Mouse (Mus musculus): ENCODE results near the gene Gm21149. TPM values are rescaled to one million over a fixed set of nuclear protein-coding genes. Genes with fewer than 3 reads are reported as not detected.
"Not testable (repeated sequence)": the region's sequence is repeated elsewhere in the genome, so short reads cannot be mapped to it uniquely, and the experiment has no call there.

Gene Gm21149
- total RNA-seq (2022) = not detected

DNA sequence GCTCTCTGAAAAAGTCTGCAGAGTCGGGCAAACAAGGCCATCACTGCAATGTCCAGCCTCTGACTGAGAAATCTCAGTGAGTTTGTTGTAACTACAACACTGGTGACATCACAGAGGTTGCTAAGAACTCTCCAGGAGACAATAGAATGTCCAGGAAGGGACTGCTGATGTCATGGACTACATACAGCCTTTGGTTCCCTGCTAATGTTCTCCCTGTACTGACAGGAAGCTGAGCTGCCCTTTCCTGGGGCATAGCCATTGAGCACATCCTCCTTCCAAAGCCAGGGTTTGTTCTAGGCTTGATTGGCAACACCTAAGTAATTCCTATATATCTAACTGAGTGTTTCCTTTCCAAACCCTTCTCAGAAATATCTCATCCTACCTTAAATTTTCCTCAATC, at the start of gene Gm21149:
Gene Gm21149 (minus strand): TSS at position 101 of the 400 bp plus-strand sequence.
- not testable (repeated sequence) for DNase-seq

DNA sequence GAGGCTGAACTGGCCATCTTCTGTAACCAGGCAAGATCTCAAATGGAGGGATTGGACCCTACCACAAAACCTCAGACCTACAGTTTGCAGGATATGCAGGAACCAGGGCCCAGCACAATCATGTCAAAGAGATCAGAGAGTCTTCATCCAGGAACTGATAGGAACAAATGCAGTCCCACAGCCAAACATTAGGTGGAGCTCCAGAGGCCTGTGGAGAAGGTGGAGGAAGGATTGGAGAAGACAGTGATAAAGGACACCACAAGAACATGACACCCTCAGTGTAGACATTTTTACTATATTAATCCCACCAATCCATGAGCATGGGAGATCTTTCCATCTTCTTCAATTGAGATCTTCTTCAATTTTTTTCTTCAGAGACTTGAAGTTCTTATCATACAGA, 46.1 kb upstream of the Gm21149 start:
- DNase-seq = not testable (repeated sequence)

DNA sequence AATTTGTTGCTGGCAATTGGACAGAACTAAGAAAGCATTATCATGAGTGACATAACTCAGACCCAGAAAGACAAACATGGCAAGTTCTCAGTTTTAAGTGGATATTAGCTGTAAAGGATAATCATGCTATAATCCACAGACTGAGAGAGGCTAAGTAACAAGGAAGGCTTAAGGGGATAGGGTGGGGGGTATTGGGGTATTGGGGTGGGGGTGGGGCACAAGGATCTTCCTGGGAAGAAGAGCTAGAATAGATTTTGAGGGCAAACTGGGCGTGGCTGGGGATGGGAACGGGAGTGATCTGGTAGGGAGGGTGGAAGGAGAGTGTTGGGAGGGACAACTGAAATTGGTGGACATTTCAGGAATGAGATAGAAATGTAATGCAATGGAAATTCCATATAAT, 45.7 kb upstream of the Gm21149 start:
- not testable (repeated sequence) for DNase-seq

DNA sequence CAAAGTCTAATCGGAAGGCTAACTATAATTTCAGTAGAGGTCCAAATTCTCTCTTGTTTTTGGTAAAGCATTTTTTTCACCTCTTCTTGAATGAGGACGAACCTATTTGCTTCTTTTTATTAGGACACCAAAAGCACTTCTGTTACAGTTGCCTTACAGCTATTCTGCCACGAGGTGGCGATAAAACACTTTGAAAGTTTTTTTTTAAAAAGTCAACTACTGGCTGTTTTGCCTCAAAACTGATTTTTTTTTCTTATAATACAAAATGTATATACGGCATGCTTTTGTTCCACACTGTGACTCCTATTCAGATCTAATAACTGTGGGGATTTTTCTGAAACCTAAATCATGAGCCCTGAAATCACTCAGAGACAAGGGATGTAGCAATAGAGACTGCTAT, 44.1 kb upstream of the Gm21149 start:
- DNase-seq = not testable (repeated sequence)

DNA sequence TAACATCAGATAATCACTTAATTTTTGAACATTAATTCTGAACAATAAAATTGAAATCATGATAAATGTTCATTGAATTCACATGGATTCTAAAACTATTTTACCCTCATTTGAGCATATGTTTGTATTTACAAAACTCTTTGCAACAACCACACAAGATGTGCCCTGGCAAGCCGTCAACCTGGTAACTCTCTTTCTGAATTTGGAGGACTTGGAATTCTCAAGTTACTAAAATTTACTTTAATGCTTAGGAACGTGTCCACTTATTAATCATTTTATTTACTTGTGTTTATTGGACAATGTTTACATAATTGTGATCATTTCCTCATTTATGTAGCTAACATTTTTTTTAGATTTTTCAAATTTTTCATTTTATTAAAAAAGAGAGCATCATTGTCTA, 40.8 kb upstream of the Gm21149 start:
- not testable (repeated sequence) for DNase-seq

DNA sequence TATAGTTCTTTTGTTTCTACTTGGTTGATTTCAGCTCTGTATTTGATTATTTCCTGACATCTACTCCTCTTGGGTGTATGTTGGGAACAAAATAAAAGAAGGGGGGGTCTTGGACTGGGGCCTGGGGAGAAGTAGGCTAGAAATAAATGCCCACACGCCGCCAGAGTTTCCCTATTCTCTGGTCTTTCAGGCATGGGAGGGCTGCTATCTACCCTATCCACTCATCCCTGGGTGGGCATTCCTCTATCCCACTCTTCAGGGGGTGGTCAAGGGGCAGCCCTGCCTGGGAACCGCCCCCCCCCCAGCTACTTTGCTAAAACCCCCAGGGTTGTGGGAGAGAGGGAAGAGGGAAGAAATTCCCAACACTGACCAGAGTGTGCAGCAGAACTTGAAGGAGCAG, 35.9 kb upstream of the Gm21149 start:
- DNase-seq = not testable (repeated sequence)

DNA sequence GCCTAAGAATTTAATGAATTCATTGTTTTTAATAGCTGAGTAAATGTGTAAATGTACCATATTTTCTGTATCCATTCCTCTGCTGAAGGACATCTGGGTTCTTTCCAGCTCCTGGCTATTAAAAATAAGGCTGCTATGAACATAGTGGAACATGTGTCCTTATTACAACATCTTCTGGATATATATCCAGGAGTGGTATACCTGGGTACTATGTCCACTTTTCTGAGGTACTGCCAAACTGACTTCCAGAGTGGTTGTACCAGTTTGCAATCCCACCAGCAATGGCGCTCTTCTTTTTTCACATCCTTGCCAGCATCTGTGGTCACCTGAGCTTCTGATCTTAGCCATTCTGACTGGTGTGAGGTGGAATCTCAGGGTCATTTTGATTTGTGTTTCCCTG, 33.6 kb upstream of the Gm21149 start:
- not testable (repeated sequence) for DNase-seq

- DNase-seq = not testable (repeated sequence)
Observed at GRCm38 (mm10) chr5:15508460-15509451, 32.4 kb upstream of the Gm21149 start.

DNA sequence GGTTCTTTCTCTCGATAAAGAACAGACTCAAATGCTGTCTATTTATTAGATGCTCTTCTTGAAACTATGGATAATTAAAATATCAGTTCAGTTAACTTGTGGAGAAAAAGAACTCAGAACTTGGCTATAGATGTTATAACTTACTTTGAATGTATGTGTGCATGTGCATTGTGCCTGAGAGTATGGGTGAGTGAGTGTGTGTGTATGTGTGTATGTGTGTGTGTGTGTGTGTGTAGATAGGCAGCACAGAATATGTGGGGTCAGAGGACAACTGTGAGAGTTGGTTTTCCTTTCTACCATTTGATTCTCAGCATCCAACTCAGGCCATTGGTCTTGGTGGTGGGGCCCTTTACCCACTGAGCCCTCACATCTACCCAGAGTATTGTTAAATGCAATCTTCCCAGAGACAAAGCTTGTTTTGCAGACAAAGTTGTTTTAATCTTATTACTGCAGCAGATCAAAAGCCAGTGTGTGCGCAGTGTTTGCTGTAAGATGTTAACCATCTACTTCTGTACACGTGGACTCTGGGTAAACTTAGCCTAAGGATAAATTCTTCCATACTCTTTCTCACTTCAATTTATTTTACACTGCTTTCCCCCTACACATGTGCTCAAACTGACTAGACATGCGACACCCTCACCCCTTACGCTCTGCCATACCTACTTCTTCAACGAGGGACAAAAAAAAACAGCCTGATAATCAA, 31.6 kb upstream of the Gm21149 start:
- not testable (repeated sequence) for DNase-seq

- no peak for DNase-seq
Observed at GRCm38 (mm10) chr5:15507309-15507619, 30.9 kb upstream of the Gm21149 start.

DNA sequence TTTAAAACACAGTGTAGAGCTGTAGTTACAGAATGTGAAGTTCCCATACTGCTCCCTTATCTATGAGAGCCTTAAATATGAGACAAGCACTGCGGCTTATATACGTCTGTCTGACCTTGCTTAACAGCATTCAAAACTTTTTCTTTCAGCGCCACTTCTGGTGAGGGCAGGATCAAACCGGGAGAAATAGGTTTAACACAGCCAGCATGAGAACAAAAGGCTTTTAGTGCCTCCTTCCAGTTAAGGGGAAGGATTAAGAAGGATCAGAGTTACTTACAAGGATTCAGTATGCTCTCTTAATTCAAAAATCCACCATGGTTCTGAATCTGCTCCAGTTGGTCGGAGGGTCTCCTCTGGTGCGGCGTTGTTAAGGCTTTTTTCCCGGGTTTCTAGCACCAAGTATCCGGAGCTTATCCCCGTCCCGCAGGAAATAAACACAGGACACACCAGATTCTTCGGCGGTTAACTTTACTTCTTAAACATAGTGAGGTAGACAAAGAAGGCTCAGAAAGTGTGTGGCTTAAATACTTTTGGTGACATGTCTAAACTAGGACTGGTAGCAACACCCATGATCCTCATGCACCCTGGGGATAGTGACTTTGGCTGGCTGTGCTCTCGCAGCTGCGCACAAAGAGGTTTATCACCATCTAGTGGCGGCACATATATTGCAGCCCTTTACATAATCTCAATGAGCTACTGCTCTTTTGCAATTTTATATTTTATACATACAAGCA, 30.4 kb upstream of the Gm21149 start:
- peak; percentile 10 for DNase-seq

DNA sequence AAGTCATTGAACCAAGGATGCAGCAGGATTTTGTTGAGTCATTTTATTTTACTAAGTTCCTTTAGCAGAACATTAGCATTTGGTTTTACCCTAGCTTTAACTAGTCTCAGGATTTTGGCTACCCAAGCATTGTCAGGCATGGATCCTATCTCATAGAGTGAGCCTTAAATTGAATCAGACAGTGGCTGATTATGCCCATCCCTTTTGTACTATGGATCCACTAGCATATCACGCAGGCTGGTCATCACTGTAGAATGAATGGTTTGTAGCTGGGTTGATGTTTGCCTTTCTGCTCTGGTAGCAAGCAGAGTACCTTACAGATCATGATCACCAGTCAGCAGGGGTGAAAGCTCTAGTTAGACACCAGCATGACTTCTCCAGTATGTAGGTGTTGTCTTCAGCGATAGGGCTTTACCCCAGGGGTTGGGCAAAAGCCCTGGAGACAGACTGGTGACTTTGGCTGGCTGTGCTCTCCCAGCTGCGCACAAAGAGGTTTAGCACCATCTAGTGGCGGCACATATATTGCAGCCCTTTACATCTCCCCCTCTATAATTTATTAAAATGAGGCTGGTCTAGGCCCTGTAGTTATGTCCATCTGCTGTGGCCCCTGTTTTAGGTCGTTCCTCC, 22.6 kb upstream of the Gm21149 start:
- DNase-seq = peak; percentile 15

GRCm38 (mm10) chr5:15498350-15498749, 22.0 kb upstream of the Gm21149 start:
- not testable (repeated sequence) for DNase-seq

DNA sequence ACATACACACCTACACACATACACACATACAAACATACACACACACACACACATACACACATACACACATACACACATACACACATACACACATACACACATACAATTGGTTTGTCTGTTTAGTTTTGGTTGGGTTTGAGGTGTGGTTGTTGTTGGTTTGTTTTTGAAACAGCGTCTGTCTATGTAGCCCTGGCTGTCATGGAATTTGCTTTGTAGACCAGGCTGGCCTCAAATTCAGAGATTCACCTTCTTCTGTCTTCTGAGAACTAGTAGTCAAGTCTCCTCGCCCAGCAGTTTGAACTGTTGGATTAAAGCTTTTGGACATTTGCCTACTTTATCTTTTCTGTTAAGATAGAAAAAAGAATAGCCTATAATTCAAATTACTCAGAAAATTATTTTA, 14.6 kb upstream of the Gm21149 start:
- not testable (repeated sequence) for DNase-seq

DNA sequence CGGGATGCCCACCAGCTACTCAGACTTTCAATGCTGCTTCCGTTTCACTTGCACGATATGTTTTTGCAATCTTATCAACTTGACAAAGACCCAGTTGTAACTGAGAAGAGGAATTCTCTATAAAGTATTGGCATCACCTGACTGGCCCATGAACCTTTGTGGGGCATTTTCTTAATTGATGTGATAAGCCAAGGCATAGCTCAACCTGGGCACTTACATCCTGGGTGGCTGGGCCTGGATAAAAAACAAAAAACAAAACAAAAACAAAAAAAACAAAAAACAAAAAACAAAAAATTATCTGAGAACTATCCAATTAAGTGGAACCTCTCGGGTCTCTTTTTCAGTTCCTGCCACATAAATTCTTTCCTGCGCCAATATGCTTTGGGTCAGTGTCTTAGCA, 12.4 kb upstream of the Gm21149 start:
- DNase-seq = no peak

- not testable (repeated sequence) for DNase-seq
Observed at GRCm38 (mm10) chr5:15484616-15485015, 8.3 kb upstream of the Gm21149 start.

GRCm38 (mm10) chr5:15483576-15483975, 7.3 kb upstream of the Gm21149 start:
- not testable (repeated sequence) for DNase-seq

DNA sequence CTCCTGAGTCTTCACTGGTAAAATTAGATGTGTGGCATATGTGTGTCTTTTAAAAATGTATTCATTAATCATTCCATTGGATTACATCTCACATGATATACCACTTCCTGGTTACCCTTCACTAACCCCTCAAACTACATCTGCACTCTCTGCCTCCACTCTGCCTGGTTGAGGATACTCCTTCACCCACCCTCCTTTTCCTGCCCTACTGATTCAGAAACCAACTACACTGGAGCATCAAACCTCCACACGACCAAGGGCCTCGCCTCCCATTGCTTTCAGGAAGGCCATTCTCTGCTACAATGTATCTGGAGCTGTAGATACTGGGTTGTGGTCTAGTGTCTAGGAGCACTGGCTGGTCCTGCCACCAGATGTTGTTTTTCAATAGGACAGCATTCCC, 6.5 kb upstream of the Gm21149 start:
- not testable (repeated sequence) for DNase-seq

DNA sequence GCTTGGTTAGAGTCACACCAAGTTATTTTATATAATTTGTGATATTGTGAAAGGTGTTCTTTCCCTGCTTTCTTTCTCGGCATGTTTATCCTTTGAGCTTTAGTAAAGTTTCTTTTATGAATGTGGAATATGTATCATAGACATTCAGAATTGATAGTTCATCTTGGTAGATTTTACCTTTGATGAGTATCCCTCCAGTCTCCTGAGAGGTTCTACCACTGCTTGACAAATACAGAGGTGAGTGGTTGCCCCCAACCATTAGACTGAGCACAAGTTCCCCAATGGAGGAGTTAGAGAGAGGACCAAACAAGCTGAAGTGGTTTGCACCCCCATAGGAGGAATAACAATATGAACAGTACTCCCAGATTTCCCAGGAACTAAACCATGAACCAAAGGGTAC, 6.2 kb downstream of the Gm21149 start:
- not testable (repeated sequence) for DNase-seq

- DNase-seq = not testable (repeated sequence)
Observed at GRCm38 (mm10) chr5:15467768-15468167, 8.6 kb downstream of the Gm21149 start.

DNA sequence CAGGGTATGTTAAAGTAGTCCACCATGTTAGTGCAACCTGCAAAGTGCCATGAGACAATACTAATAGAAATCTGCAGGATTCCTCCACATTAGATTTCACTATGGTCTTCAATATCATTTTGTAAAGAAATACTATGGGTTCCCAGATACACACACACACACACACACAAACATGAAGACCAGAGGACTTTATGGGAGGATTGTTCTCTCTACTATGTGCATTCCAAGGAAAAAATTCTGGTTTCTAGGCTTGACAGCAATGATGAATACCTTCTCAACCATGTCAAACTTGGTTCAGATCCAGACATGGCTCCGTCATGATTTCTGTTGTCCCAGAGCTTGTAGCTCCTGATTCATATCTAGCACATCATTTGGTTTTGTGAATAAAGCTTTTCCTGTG, 10.1 kb downstream of the Gm21149 start:
- not testable (repeated sequence) for DNase-seq

DNA sequence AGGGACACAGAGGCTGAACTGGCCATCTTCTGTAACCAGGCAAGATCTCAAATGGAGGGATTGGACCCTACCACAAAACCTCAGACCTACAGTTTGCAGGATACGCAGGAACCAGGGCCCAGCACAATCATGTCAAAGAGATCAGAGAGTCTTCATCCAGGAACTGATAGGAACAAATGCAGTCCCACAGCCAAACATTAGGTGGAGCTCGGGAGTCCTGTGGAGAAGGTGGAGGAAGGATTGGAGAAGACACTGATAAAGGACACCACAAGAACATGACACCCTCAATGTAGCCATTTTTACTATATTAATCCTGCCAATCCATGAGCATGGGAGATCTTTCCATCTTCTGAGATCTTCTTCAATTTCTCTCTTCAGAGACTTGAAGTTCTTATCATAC, 12.8 kb downstream of the Gm21149 start:
- DNase-seq = peak; percentile 13

Measured in adrenal gland, adult 8-10 months (tissue).